Mouse (Mus musculus) heart, postnatal 0 days (tissue): ENCODE measurements at regions not wholly inside any gene's neighbourhood (a gene's known extent, or its start where the extent isn't known, plus 50 kb on each side); places are given as distances from the start of the nearest gene placed in this dataset.

Experiments used
- ATAC-seq: fragments of 200-750 bp; cut with Nextera tagmentation; 2 replicates; pipeline ENCODE4 v1.8.0; 2017; ENCODE audit warnings: low read depth, moderate number of reproducible peaks, moderate library complexity; ENCODE audit not compliant: insufficient read depth
- DNase-seq: peaks from one replicate; pipeline ENCODE4 v3.0.0-alpha.2; 2016; ENCODE audit warnings: low spot score
- H3K27ac ChIP-seq: fragments of 300-500 bp; sonication (generic); 2 replicates; pipeline ENCODE4 v1.5.1; 2014; ENCODE audit warnings: low read depth, mild to moderate bottlenecking
- H3K27me3 ChIP-seq: fragments of 300-500 bp; sonication (generic); 2 replicates; pipeline ENCODE4 v1.6.1; 2014; ENCODE audit warnings: low read length, mixed read lengths; ENCODE audit not compliant: control insufficient read depth, insufficient read depth
- H3K36me3 ChIP-seq: fragments of 300-500 bp; sonication (generic); replicated peaks from 2 replicates; pipeline ENCODE4 v1.6.1; 2014; ENCODE audit warnings: low read length, mixed read lengths; ENCODE audit not compliant: control insufficient read depth, insufficient read depth
- H3K4me1 ChIP-seq: fragments of 300-500 bp; sonication (generic); 2 replicates; pipeline ENCODE4 v1.6.1; 2014; ENCODE audit warnings: antibody characterized with exemption; ENCODE audit not compliant: control insufficient read depth, insufficient read depth
- H3K4me2 ChIP-seq: fragments of 300-500 bp; sonication (generic); 2 replicates; pipeline ENCODE4 v1.6.1; 2014; ENCODE audit warnings: low read depth, mild to moderate bottlenecking, low read length, moderate library complexity
- H3K4me3 ChIP-seq: fragments of 300-500 bp; sonication (generic); 2 replicates; pipeline ENCODE4 v1.5.1; 2014; ENCODE audit warnings: low read depth, low read length
- H3K9ac ChIP-seq: fragments of 300-500 bp; sonication (generic); replicated peaks from 2 replicates; pipeline ENCODE4 v1.6.1; 2014; ENCODE audit warnings: low read depth, low read length, mixed read lengths
- H3K9me3 ChIP-seq: fragments of 300-500 bp; sonication (generic); replicated peaks from 2 replicates; pipeline ENCODE4 v1.6.1; 2016; ENCODE audit warnings: low read length; ENCODE audit not compliant: control insufficient read depth
- CTCF ChIP-seq: IDR thresholded peaks from 2 replicates; pipeline ENCODE4 v1.5.1; 2016; ENCODE audit warnings: antibody characterized with exemption, control low read depth, low read depth
- EP300 ChIP-seq: IDR thresholded peaks from 2 replicates; pipeline ENCODE4 v1.6.1; 2016; ENCODE audit warnings: antibody characterized with exemption, low read depth
- WGBS: fragments of 180-500 bp; shearing (Covaris S2); extraction: QIAGEN DNeasy Blood & Tissue Kit; methylation state at CpG from one replicate; pipeline ENCODE4 v1.1.7; 2014; 5-methylcytosine and 5-hydroxymethylcytosine counted together

GRCm38 (mm10) chr3:22331240-22331639 lies 254.8 kb downstream of the Tbl1xr1 start:
- Histone ChIP-seq H3K4me2 (no peak overlapping the region), H3K9me3 (no peaks in the 10 kb centered on the region), H3K36me3 (no peaks in the 10 kb centered on the region), H3K9ac (no peak overlapping the region), H3K27me3 (no peaks in the 10 kb centered on the region), H3K4me3 (no peak overlapping the region), H3K27ac (no peak overlapping the region), H3K4me1 (no peaks in the 10 kb centered on the region)
- DNase-seq (no peak), ATAC-seq (no peak)
- TF ChIP-seq CTCF: no peak
- TF ChIP-seq EP300: no peak
- 40% methylated on average over 1 of the region's 1 CpGs for WGBS
